Mouse (Mus musculus) heart, embryonic 16.5 days (tissue): ENCODE data around the gene Pom121. TPM values are rescaled to one million over a fixed set of nuclear protein-coding genes. Genes with fewer than 3 reads are reported as not detected.
"Not testable (repeated sequence)": the region's sequence is repeated elsewhere in the genome, so short reads cannot be mapped to it uniquely, and the experiment has no call there.

Experiments
- ATAC-seq: fragments of 200-750 bp; cut with Nextera tagmentation; replicated peaks from 2 replicates; pipeline ENCODE4 v1.8.0; 2017; ENCODE audit warnings: moderate number of reproducible peaks; ENCODE audit not compliant: insufficient read depth, low FRiP score; ENCODE audit errors: extremely low read depth
- H3K27ac ChIP-seq: fragments of 300-500 bp; sonication (generic); 2 replicates; pipeline ENCODE4 v1.5.1; 2014; ENCODE audit warnings: mild to moderate bottlenecking, low read length, control low read depth, moderate library complexity
- H3K27me3 ChIP-seq: fragments of 300-500 bp; sonication (generic); 2 replicates; pipeline ENCODE4 v1.6.1; 2014; ENCODE audit warnings: low read length, mixed read lengths; ENCODE audit not compliant: control insufficient read depth, insufficient read depth
- H3K36me3 ChIP-seq: fragments of 300-500 bp; sonication (generic); 2 replicates; pipeline ENCODE4 v1.6.1; 2014; ENCODE audit not compliant: control insufficient read depth, insufficient read depth
- H3K4me1 ChIP-seq: fragments of 300-500 bp; sonication (generic); 2 replicates; pipeline ENCODE4 v1.6.1; 2014; ENCODE audit warnings: low read length, mixed read lengths; ENCODE audit not compliant: control insufficient read depth, insufficient read depth
- H3K4me2 ChIP-seq: fragments of 300-500 bp; sonication (generic); 2 replicates; pipeline ENCODE4 v1.6.1; 2014; ENCODE audit warnings: low read depth, mild to moderate bottlenecking, control low read depth, low read length
- H3K4me3 ChIP-seq: fragments of 300-500 bp; sonication (generic); 2 replicates; pipeline ENCODE4 v1.5.1; 2014; ENCODE audit warnings: mild to moderate bottlenecking, control low read depth, low read length
- H3K9ac ChIP-seq: fragments of 300-500 bp; sonication (generic); 2 replicates; pipeline ENCODE4 v1.6.1; 2014; ENCODE audit warnings: low read length, control low read depth
- H3K9me3 ChIP-seq: fragments of 300-500 bp; sonication (generic); replicated peaks from 2 replicates; pipeline ENCODE4 v1.6.1; 2016; ENCODE audit warnings: low read length; ENCODE audit not compliant: control insufficient read depth
- WGBS: fragments of 180-500 bp; shearing (Covaris S2); extraction: QIAGEN DNeasy Blood & Tissue Kit; methylation state at CpG from one replicate; pipeline ENCODE4 v1.1.7; 2014; 5-methylcytosine and 5-hydroxymethylcytosine counted together
- polyA plus RNA-seq: library from polyadenylated mRNA; unstranded; fragments of >200 nt; fragmentation: Nextera tagmentation; extraction: Ambion mirVana; gene quantifications from 2 replicates; pipeline ENCODE4 v1.2.1, GENCODE M21; 2015

Gene Pom121
- polyA plus RNA-seq, 1 experiment from 2014 or later, result 7.4 TPM

DNA sequence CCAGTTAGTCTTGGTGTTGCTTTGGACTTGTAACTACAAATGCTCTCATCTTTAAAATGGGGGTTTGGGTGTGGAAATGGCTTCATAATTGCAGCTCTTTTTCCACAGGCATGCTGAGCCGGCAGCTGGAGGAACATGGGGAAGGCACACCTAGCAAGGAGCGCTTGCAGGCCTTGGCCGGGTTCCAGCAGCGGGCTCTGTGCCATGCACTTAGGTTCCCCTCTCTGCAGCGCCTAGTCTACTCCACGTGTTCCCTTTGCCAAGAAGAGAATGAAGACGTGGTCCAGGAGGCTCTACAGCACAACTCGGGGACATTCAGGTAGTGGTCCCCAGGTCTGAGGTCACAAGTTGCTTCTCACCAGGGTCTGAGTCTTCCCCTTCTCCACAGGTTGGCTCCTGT is 19.2 kb downstream of the Pom121 start:
- ATAC-seq, result peak; percentile 67
- Histone ChIP-seq H3K4me3 (no peak overlapping the region), H3K27me3 (no peaks in the 10 kb centered on the region), H3K36me3 (peaks cover 52% of the 10 kb centered on the region), H3K9me3 (no peaks in the 10 kb centered on the region), H3K4me2 (no peak overlapping the region), H3K27ac (no peak overlapping the region), H3K4me1 (peaks cover 9% of the 10 kb centered on the region; the same call in 1 of the 2 replicates), H3K9ac (no peak overlapping the region)
- WGBS, result 26% methylated on average over 8 of the region's 8 CpGs

DNA sequence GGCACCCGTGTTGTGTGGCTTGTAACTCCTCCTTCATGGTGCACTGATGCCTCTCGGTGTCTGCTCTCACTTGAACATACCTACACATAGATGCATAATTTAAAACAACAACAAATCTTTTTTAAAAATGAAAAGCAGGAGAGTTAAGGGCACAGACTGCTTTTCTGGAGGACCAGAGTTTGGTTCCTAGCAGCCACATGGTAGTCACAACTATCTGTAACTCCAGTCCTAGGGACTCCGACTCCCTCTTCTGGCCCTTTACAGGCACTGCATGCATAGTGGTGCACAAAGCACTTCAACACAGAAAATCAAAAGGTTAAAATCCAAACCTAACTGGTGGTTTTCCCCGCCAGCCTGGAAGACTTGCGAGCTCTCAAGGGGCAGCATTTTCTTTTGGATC is 20.7 kb downstream of the Pom121 start:
- Histone ChIP-seq H3K27ac (no peak overlapping the region), H3K4me1 (peaks cover 9% of the 10 kb centered on the region; the same call in 1 of the 2 replicates), H3K4me2 (no peak overlapping the region), H3K4me3 (no peak overlapping the region), H3K9me3 (no peaks in the 10 kb centered on the region), H3K27me3 (no peaks in the 10 kb centered on the region), H3K36me3 (peaks cover 45% of the 10 kb centered on the region), H3K9ac (no peak overlapping the region)
- no peak for ATAC-seq
- WGBS, result 93% methylated on average over 5 of the region's 5 CpGs

DNA sequence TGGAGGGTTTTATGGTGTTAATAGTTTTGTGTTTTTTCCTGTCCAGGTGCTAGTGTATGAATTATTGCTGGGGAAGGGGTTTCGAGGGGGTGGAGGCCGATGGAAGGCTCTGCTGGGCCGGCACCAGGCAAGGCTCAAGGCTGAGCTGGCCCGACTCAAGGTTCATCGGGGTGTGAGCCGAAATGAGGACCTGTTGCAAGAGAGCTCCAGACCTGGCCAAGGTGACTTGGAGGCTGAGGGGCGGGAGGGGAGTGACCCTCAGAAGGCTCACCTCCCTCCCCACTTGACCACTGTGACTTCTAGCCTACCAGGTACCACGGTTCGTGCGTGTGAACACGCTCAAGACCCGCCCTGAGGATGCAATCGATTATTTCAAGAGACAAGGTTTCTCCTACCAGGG is 23.2 kb downstream of the Pom121 start:
- H3K4me1 ChIP-seq, result peaks cover 9% of the 10 kb centered on the region; the same call in 1 of the 2 replicates
- no peaks in the 10 kb centered on the region for H3K9me3 ChIP-seq
- H3K9ac ChIP-seq, result no peak overlapping the region
- H3K4me2 ChIP-seq, result no peak overlapping the region
- H3K27me3 ChIP-seq, result no peaks in the 10 kb centered on the region
- H3K36me3 ChIP-seq, result peaks cover 30% of the 10 kb centered on the region
- WGBS, result 93% methylated on average over 13 of the region's 13 CpGs
- H3K27ac ChIP-seq, result no peak overlapping the region
- no peak overlapping the region for H3K4me3 ChIP-seq
- no peak for ATAC-seq

DNA sequence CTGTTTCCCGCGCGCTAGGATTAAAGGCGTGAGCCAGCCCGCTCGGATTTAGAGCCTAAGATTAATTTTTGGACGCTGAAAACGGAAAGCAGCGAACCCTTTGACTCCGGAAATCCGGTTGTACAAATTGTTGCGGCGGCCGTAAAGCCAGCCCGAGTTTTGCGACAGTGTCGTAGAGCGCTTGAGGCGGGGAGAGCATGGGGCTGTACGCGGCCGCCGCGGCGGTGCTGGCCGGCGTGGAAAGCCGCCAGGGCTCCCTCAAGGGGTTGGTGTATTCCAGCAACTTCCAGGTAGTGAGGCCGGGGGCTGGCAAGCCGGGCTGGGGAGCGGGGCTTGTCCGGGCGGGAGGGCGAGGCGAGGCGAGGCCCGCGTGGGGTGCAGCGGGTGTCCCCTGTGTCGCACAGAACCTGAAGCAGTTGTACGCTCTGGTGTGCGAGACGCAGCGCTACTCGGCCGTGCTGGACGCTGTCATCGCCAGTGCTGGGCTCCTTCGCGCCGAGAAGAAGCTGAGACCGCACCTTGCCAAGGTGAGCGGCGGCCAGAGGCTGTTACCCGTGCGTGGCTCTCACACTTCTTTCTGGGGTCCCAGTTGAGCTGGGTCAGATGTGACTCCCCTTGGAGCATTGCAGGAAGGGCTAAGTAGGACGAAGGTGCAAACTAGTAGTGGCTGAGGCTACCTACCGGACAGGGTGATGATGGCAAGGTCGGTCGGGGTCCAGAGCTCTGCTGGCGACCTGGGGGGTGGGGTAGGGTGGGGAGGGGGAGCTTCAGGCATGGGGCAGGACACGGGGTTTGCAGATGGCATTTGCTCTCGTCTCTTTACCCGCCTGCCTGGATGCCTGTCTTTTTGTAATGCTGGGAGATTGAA is 24.3 kb downstream of the Pom121 start, which contains the start of gene Nsun5:
TSS of gene Nsun5 (plus strand) at position 167 of the 868 bp plus-strand sequence.
- Histone ChIP-seq H3K4me2 (peak within 1 kb of the TSS; percentile 75), H3K36me3 (peaks cover 23% of the 10 kb centered on the region), H3K9me3 (no peaks in the 10 kb centered on the region), H3K27me3 (peaks cover 2% of the 10 kb centered on the region; the same call in 1 of the 2 replicates), H3K27ac (peak within 1 kb of the TSS; percentile 83), H3K4me3 (peak within 1 kb of the TSS; percentile 83), H3K4me1 (peaks cover 5% of the 10 kb centered on the region; the same call in 1 of the 2 replicates), H3K9ac (peak within 1 kb of the TSS; percentile 86)
- ATAC-seq, result peak; percentile 65
- under 1% methylated on average over 64 of the region's 64 CpGs for WGBS

DNA sequence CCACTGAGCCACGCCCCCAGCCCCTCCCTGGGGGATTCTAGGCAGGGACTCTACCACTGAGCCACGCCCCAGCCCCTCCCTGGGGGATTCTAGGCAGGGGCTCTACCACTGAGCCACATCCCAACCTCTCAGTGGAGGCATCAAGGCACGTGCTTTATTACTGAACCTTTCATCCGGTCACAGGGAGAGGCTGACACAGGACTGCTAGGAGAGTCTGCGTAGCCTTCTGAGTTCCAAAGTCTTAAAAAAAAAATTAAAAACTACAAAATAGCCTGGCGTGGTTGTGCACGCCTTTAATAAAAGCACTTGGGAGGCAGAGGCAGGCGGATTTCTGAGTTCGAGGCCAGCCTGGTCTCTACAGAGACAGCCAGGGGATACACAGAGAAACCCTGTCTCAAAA is 25.1 kb downstream of the Pom121 start:
- H3K27me3 ChIP-seq, ATAC-seq, H3K9me3 ChIP-seq, H3K4me1 ChIP-seq: not testable (repeated sequence)
- Histone ChIP-seq H3K4me3 (peak overlapping the region; percentile 83), H3K36me3 (peaks cover 21% of the 10 kb centered on the region), H3K27ac (peak overlapping the region; percentile 83), H3K9ac (peak overlapping the region; percentile 86), H3K4me2 (peak overlapping the region; percentile 75)
- WGBS, result 57% methylated on average over 9 of the region's 9 CpGs

DNA sequence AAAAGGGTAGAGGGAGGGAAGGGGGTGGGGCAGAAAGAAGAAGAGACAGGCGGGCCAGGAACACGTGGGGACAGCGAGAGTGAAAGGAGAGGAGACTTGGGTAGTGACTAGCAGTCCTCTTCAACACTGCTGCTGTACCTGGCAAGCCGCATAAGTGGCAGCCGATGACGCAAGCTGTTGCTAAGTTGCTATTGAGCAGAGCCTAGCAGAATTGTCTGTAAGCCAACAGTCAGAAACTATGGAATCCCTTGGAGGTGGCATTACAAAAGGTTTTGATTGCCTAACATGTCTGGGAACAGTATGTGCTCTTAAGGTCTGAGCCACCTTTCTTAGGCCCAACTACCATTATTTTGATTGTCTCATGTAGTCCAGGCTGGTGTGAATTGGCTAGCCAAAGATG is 26.0 kb downstream of the Pom121 start:
- ATAC-seq, result no peak
- Histone ChIP-seq H3K9me3 (no peaks in the 10 kb centered on the region), H3K4me3 (no peak overlapping the region), H3K4me1 (peaks cover 5% of the 10 kb centered on the region; the same call in 1 of the 2 replicates), H3K9ac (no peak overlapping the region), H3K36me3 (peaks cover 12% of the 10 kb centered on the region), H3K27me3 (peaks cover 2% of the 10 kb centered on the region; the same call in 1 of the 2 replicates), H3K27ac (no peak overlapping the region), H3K4me2 (no peak overlapping the region)
- WGBS, result 79% methylated on average over 6 of the region's 6 CpGs

DNA sequence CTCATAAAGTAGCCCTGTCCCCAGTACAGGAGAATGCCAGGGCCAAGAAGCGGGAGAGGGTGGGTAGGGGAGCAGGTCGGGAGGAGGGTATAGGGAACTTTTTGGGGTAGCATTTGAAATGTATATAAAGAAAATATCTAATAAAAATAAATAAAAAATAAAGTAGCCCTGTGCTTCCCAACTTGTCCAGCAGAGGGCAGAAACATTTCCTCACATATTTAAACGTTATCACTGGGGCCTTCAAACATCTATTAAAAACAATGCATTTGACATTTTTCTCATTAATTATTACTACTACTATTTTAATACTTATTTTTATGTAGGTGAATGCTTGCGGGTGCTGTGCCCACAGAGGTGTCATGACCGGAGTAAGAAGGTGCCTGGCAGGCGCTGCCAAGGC is 26.5 kb downstream of the Pom121 start:
- no peak overlapping the region for H3K4me3 ChIP-seq
- peaks cover 5% of the 10 kb centered on the region; the same call in 1 of the 2 replicates for H3K4me1 ChIP-seq
- no peak overlapping the region for H3K27ac ChIP-seq
- H3K9me3 ChIP-seq, result no peaks in the 10 kb centered on the region
- H3K36me3 ChIP-seq, result peaks cover 9% of the 10 kb centered on the region
- 50% methylated on average over 6 of the region's 6 CpGs for WGBS
- no peak overlapping the region for H3K9ac ChIP-seq
- H3K4me2 ChIP-seq, result no peak overlapping the region
- no peak for ATAC-seq
- H3K27me3 ChIP-seq, result peaks cover 2% of the 10 kb centered on the region; the same call in 1 of the 2 replicates

DNA sequence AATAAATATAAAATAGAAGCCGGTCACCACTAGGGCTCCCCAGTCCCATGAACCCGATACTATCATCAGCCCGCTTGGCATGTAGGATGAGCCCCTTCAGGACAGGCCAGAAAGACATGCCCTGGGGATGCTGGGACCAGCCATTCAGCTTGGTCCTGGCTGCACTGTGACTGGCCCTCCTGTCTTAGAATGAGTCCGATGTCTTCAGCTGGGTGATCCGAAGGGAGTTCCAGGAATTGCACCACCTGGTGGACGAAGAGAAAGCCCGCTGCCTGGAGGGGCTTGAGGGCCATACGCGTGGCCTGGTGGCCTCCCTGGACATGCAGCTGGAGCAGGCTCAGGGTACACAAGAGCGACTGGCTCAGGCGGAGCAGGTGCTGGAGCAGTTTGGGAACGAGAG is 30.8 kb downstream of the Pom121 start:
- Histone ChIP-seq H3K9ac (no peak overlapping the region), H3K27ac (no peak overlapping the region), H3K4me1 (peaks cover 3% of the 10 kb centered on the region; the same call in 1 of the 2 replicates), H3K9me3 (no peaks in the 10 kb centered on the region), H3K27me3 (peaks cover 2% of the 10 kb centered on the region; the same call in 1 of the 2 replicates), H3K36me3 (no peaks in the 10 kb centered on the region), H3K4me2 (no peak overlapping the region), H3K4me3 (no peak overlapping the region)
- 25% methylated on average over 12 of the region's 12 CpGs for WGBS
- ATAC-seq, result no peak

DNA sequence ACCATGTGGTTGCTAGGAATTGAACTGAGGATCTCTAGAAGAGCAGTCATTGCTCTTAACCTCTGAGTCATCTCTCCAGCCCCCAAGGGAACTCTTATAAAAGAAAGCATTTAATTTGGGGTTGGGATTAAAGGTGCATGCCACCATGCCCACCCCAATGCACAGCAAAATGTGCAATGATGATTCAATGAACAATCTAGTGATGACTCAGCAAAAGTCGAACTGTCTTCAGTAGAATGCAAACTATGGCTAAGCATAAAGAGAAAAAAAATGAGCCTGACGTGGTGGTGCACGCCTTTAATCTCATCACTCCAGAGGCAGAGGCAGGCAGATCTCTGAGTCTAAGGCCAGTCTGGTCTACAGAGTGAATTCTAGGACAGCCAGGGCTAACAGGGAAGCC is 31.8 kb downstream of the Pom121 start:
- no peak overlapping the region for H3K27ac ChIP-seq
- H3K4me1 ChIP-seq, result peaks cover 3% of the 10 kb centered on the region; the same call in 1 of the 2 replicates
- H3K4me3 ChIP-seq, result no peak overlapping the region
- 86% methylated on average over 3 of the region's 3 CpGs for WGBS
- no peak overlapping the region for H3K9ac ChIP-seq
- H3K9me3 ChIP-seq, result no peaks in the 10 kb centered on the region
- H3K36me3 ChIP-seq, result no peaks in the 10 kb centered on the region
- no peak overlapping the region for H3K4me2 ChIP-seq
- H3K27me3 ChIP-seq, result peaks cover 2% of the 10 kb centered on the region; the same call in 1 of the 2 replicates
- no peak for ATAC-seq
